Mouse (Mus musculus): ENCODE results near the gene Prickle1. TPM values are rescaled to one million over a fixed set of nuclear protein-coding genes. Genes with fewer than 3 reads are reported as not detected.

The Prickle1 gene
- 12.8 and 16.9 TPM in 2 replicates for polyA plus RNA-seq (2016; fragmentation: Nextera tagmentation; extraction: Ambion mirVana)

- H3K27me3 ChIP-seq: peaks cover 22% of the 10 kb centered on the region
- under 1% methylated on average over 60 of the region's 60 CpGs for WGBS
- H3K4me2 ChIP-seq (replicated peaks): peak within 1 kb of the TSS; percentile 95
- peaks cover 15% of the 10 kb centered on the region for H3K4me1 ChIP-seq
- peak within 1 kb of the TSS; percentile 81 for H3K27ac ChIP-seq (replicated peaks)
- H3K4me3 ChIP-seq: peak within 1 kb of the TSS; percentile 84
- H3K9ac ChIP-seq (replicated peaks): peak within 1 kb of the TSS; percentile 84
- H3K36me3 ChIP-seq: no peaks in the 10 kb centered on the region
- H3K9me3 ChIP-seq: no peaks in the 10 kb centered on the region
- peak; percentile 96 for ATAC-seq (ENCODE audit: low FRiP score, low read depth)
Measured at GRCm38 (mm10) chr15:93595746-93596145, at the start of gene Prickle1. Gene Prickle1 (minus strand): TSS chr15:93595891.

GRCm38 (mm10) chr15:93640221-93640620, 44.5 kb upstream of the Prickle1 start:
- no peak for ATAC-seq (ENCODE audit: low FRiP score, low read depth)
- Histone ChIP-seq H3K9me3 (0 out of 2 replicates have a peak, but pooled peaks cover 4% of the 10 kb centered on the region), H3K27ac (replicated peaks) (no peak overlapping the region), H3K36me3 (no peaks in the 10 kb centered on the region), H3K27me3 (no peaks in the 10 kb centered on the region), H3K4me1 (no peaks in the 10 kb centered on the region), H3K4me2 (replicated peaks) (no peak overlapping the region), H3K9ac (replicated peaks) (no peak overlapping the region), H3K4me3 (no peak overlapping the region)
- 95% methylated on average over 2 of the region's 2 CpGs for WGBS

GRCm38 (mm10) chr15:93636976-93637375, 41.3 kb upstream of the Prickle1 start:
- Histone ChIP-seq H3K27ac (replicated peaks) (no peak overlapping the region), H3K9ac (replicated peaks) (no peak overlapping the region), H3K36me3 (no peaks in the 10 kb centered on the region), H3K4me2 (replicated peaks) (no peak overlapping the region), H3K9me3 (0 out of 2 replicates have a peak, but pooled peaks cover 4% of the 10 kb centered on the region), H3K27me3 (no peaks in the 10 kb centered on the region), H3K4me3 (no peak overlapping the region), H3K4me1 (no peaks in the 10 kb centered on the region)
- WGBS: 88% methylated on average over 7 of the region's 7 CpGs
- no peak for ATAC-seq (ENCODE audit: low FRiP score, low read depth)

GRCm38 (mm10) chr15:93635603-93636002, 39.9 kb upstream of the Prickle1 start:
- H3K9ac ChIP-seq (replicated peaks): no peak overlapping the region
- H3K9me3 ChIP-seq: 0 out of 2 replicates have a peak, but pooled peaks cover 4% of the 10 kb centered on the region
- H3K4me2 ChIP-seq (replicated peaks): no peak overlapping the region
- no peaks in the 10 kb centered on the region for H3K36me3 ChIP-seq
- no peaks in the 10 kb centered on the region for H3K27me3 ChIP-seq
- no peak overlapping the region for H3K27ac ChIP-seq (replicated peaks)
- H3K4me1 ChIP-seq: no peaks in the 10 kb centered on the region
- 80% methylated on average over 4 of the region's 4 CpGs for WGBS
- no peak for ATAC-seq (ENCODE audit: low FRiP score, low read depth)
- no peak overlapping the region for H3K4me3 ChIP-seq

- no peaks in the 10 kb centered on the region for H3K36me3 ChIP-seq
Measured at GRCm38 (mm10) chr15:93634536-93634935, 38.8 kb upstream of the Prickle1 start.

GRCm38 (mm10) chr15:93630001-93630541, 34.4 kb upstream of the Prickle1 start:
- Histone ChIP-seq H3K4me2 (replicated peaks) (no peak overlapping the region), H3K4me1 (no peaks in the 10 kb centered on the region), H3K36me3 (no peaks in the 10 kb centered on the region), H3K27ac (replicated peaks) (no peak overlapping the region), H3K4me3 (no peak overlapping the region), H3K9ac (replicated peaks) (no peak overlapping the region), H3K27me3 (no peaks in the 10 kb centered on the region), H3K9me3 (no peaks in the 10 kb centered on the region)
- no peak for ATAC-seq (ENCODE audit: low FRiP score, low read depth)
- WGBS: 87% methylated on average over 14 of the region's 14 CpGs

More at GRCm38 (mm10) chr15:93634536-93634935, 38.8 kb upstream of the Prickle1 start:
- Histone ChIP-seq H3K9ac (replicated peaks) (no peak overlapping the region), H3K4me1 (no peaks in the 10 kb centered on the region), H3K27ac (replicated peaks) (no peak overlapping the region), H3K4me3 (no peak overlapping the region), H3K4me2 (replicated peaks) (no peak overlapping the region), H3K27me3 (no peaks in the 10 kb centered on the region), H3K9me3 (no peaks in the 10 kb centered on the region)
- 75% methylated on average over 5 of the region's 5 CpGs for WGBS
- no peak for ATAC-seq (ENCODE audit: low FRiP score, low read depth)

GRCm38 (mm10) chr15:93629201-93629600, 33.5 kb upstream of the Prickle1 start:
- no peak overlapping the region for H3K4me3 ChIP-seq
- H3K36me3 ChIP-seq: no peaks in the 10 kb centered on the region
- H3K4me1 ChIP-seq: no peaks in the 10 kb centered on the region
- no peak overlapping the region for H3K4me2 ChIP-seq (replicated peaks)
- no peak overlapping the region for H3K9ac ChIP-seq (replicated peaks)
- H3K27me3 ChIP-seq: no peaks in the 10 kb centered on the region
- no peaks in the 10 kb centered on the region for H3K9me3 ChIP-seq
- 91% methylated on average over 9 of the region's 9 CpGs for WGBS
- ATAC-seq (ENCODE audit: low FRiP score, low read depth): no peak
- no peak overlapping the region for H3K27ac ChIP-seq (replicated peaks)

GRCm38 (mm10) chr15:93627836-93628797, 32.4 kb upstream of the Prickle1 start:
- no peaks in the 10 kb centered on the region for H3K9me3 ChIP-seq
- H3K4me3 ChIP-seq: no peak overlapping the region
- no peaks in the 10 kb centered on the region for H3K4me1 ChIP-seq
- H3K27me3 ChIP-seq: no peaks in the 10 kb centered on the region
- ATAC-seq (ENCODE audit: low FRiP score, low read depth): no peak
- WGBS: 81% methylated on average over 21 of the region's 21 CpGs
- no peak overlapping the region for H3K9ac ChIP-seq (replicated peaks)
- no peak overlapping the region for H3K4me2 ChIP-seq (replicated peaks)
- H3K36me3 ChIP-seq: no peaks in the 10 kb centered on the region
- H3K27ac ChIP-seq (replicated peaks): no peak overlapping the region

- H3K27me3 ChIP-seq: no peaks in the 10 kb centered on the region
- H3K36me3 ChIP-seq: no peaks in the 10 kb centered on the region
Measured at GRCm38 (mm10) chr15:93619551-93619950, 23.9 kb upstream of the Prickle1 start.

GRCm38 (mm10) chr15:93618442-93619150, 22.9 kb upstream of the Prickle1 start:
- 90% methylated on average over 6 of the region's 6 CpGs for WGBS

More at GRCm38 (mm10) chr15:93619551-93619950, 23.9 kb upstream of the Prickle1 start:
- Histone ChIP-seq H3K9me3 (peaks cover 8% of the 10 kb centered on the region; the same call in 1 of the 2 replicates), H3K4me2 (replicated peaks) (no peak overlapping the region), H3K4me1 (no peaks in the 10 kb centered on the region), H3K9ac (replicated peaks) (no peak overlapping the region), H3K27ac (replicated peaks) (no peak overlapping the region), H3K4me3 (no peak overlapping the region)
- 75% methylated on average over 4 of the region's 4 CpGs for WGBS
- no peak for ATAC-seq (ENCODE audit: low FRiP score, low read depth)

GRCm38 (mm10) chr15:93616277-93616676, 20.6 kb upstream of the Prickle1 start:
- H3K27ac ChIP-seq (replicated peaks): no peak overlapping the region
- H3K27me3 ChIP-seq: no peaks in the 10 kb centered on the region
- no peak overlapping the region for H3K9ac ChIP-seq (replicated peaks)
- no peaks in the 10 kb centered on the region for H3K36me3 ChIP-seq
- no peak overlapping the region for H3K4me3 ChIP-seq
- H3K4me2 ChIP-seq (replicated peaks): no peak overlapping the region
- H3K9me3 ChIP-seq: peaks cover 8% of the 10 kb centered on the region; the same call in 1 of the 2 replicates
- 94% methylated on average over 4 of the region's 4 CpGs for WGBS
- no peaks in the 10 kb centered on the region for H3K4me1 ChIP-seq
- ATAC-seq (ENCODE audit: low FRiP score, low read depth): no peak

More at GRCm38 (mm10) chr15:93618442-93619150, 22.9 kb upstream of the Prickle1 start:
- Histone ChIP-seq H3K4me2 (replicated peaks) (no peak overlapping the region), H3K4me1 (no peaks in the 10 kb centered on the region), H3K4me3 (no peak overlapping the region), H3K27me3 (no peaks in the 10 kb centered on the region), H3K9ac (replicated peaks) (no peak overlapping the region), H3K27ac (replicated peaks) (no peak overlapping the region), H3K36me3 (no peaks in the 10 kb centered on the region), H3K9me3 (peaks cover 8% of the 10 kb centered on the region; the same call in 1 of the 2 replicates)
- no peak for ATAC-seq (ENCODE audit: low FRiP score, low read depth)

All from midbrain, embryonic 12.5 days (tissue).